Mouse (Mus musculus): ENCODE measurements around the gene Fgfrl1.

Gene Fgfrl1

DNA sequence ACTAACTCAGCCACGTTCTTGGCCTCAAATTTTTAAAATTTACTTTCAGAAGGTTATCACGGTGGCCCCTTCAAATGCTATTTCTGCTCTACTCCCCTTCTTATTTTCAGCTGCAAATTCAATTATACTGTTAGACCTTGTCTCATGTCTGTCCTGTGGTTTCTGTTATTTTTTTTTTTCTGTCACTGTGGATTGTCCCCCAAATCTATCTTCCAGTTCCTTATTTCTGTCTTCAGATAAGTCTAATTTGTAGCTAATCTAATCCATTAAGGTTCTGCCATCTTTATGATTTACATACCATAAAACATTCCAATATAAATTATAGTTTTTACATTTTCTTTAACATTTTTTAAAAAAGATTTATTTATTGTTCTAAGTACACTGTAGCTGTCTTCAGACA is 24.8 kb upstream of the Fgfrl1 start:
- no peak for DNase-seq (ENCODE audit: low read depth, low spot score)

DNA sequence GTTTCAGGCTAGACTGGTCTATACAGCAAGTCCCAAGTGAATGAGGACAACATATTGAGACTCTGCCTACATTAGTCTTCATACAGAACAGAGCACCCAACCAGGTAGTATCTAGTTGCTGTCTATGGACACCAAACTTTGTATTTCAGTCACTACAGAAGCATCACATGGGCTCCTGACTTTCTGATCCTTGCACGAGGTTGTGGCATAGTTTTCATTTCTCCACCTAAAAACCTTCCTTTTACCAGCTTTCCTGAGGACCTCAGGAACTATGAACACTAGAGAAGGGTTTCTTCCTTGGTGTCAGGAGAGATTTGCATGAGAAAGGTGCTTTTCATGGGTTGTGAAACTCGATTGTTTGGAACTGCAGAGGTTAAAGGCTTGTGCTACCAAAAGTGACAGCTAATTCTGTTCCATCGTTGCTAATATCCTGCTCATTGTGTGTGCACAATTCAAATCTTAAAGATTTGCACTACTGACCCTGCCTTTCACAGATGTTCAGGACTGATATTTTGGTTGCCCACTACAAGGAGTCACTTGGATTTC is 23.7 kb upstream of the Fgfrl1 start:
- no peak for DNase-seq (ENCODE audit: low read depth, low spot score)

DNA sequence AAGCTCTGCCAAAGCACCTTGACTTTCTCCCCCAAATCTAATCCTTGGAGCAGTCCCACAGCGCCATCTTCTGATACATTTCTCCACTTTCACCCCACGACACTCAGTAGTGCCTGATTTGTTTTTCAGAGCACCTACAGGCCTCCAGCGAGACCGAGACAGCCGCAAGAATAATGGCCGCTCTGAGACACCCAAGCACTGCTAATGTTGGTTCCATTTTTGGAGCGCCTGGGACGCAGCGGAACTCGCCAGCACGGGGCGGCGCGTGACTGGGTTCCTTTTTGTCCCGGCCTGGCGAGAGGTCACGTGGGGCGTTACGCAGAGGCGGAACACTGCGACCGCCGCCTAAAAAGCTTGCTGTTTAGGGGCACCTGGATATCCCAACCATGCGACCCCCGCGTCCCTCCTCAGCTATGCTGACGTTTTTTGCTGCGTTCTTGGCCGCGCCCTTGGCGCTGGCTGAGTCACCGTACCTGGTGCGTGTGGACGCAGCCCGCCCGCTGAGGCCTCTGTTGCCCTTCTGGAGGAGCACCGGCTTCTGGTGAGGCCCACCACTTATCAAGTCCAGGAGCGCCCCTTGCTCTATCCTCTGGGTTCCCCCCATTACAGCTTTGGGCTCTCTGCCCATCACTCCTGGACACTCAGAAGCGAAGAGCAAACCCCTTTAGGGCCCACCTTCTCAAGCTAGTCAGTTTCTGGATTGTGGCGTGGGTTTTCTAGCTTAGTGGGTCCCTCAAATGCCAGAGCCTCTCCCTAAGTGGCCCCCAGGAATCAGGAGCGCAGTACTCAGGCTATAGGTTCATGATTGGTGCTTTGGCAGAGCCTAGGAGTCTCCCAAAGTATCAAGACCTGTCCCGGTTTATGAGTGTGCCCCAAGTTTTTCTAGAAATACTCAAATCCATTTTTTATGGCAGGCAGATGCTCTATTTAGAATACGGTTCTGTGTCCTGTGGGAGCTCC is 22.9 kb upstream of the Fgfrl1 start, which contains the start of gene Dgkq:
TSS of gene Dgkq (minus strand) at position 696 of the 960 bp plus-strand sequence.
- peak; percentile 95 for DNase-seq (ENCODE audit: low read depth, low spot score)

DNA sequence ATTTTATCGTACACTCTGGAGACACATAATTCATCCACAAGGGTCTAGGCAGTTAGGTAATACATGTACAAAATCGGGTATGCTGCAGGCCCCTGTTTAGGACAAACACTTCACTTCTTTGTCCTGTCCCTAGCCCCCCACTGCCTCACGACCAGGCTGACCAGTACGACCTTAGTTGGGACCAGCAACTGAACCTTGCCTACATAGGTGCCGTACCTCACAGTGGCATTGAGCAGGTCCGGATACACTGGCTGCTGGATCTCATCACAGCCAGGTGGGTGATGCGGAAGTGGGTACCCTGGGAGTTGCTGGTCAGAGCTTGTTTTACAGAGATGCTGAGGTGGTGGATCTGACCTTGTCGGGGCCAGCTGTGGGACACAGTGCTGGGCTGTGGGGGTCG is 22.2 kb upstream of the Fgfrl1 start:
- DNase-seq (ENCODE audit: low read depth, low spot score): no peak

DNA sequence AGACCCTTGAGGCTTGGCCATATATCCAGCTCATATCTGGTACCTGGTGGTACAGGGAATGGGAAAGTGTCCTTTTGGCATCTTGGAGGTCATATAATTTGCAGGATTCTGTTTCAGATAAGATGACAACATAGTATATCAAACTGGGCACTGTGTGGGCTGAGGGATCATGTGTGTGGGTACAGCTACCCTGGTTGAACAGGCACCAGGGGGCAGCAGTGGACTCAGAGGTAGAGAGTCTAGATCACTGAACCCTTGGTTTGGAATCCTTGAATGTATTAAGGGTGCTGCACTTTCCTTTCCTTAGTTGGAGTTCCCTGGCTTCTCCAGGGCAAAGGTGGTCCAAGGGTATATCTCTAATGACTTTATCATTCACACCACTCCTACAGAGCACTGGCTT is 21.4 kb upstream of the Fgfrl1 start:
- peak; percentile 69 for DNase-seq (ENCODE audit: low read depth, low spot score)

DNA sequence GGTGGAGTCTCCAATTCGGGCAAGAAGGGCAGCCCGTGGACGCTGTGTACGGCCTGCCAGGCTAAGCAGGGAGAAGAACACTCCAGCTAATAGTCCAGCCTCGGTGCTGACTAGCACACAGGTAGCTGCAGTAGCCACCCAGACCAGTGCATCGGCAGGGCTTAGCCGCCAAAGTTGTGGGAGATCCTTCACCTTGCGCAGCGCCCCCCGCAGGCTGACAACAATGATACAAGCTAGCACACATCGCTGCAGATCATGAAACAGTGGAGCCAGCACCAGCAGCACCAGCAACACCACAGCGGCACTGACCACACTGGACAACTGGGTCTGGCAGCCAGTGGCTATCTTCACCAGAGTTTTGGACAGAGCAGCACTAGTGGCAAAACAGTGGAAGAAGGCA is 20.4 kb upstream of the Fgfrl1 start:
- no peak for DNase-seq (ENCODE audit: low read depth, low spot score)

DNA sequence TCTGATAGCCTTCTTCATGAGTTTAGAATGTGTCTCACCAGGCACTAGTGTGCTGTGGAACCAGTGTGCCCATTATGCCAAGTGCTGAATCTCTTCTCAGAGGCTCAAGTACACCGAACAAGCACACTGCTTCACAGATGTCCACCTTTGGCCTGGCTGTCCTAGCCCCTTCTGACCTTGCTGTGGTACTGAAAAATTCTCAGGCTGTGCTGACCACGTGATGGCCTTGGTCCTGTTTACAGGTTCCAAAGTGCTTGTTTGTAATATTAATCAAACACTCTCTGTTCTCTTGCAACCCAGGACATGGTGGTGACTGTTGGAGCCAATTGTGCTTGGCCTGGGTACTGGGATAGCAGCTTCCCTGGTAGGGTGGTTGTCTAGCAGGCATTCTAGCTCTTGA is 17.6 kb upstream of the Fgfrl1 start:
- no peak for DNase-seq (ENCODE audit: low read depth, low spot score)

DNA sequence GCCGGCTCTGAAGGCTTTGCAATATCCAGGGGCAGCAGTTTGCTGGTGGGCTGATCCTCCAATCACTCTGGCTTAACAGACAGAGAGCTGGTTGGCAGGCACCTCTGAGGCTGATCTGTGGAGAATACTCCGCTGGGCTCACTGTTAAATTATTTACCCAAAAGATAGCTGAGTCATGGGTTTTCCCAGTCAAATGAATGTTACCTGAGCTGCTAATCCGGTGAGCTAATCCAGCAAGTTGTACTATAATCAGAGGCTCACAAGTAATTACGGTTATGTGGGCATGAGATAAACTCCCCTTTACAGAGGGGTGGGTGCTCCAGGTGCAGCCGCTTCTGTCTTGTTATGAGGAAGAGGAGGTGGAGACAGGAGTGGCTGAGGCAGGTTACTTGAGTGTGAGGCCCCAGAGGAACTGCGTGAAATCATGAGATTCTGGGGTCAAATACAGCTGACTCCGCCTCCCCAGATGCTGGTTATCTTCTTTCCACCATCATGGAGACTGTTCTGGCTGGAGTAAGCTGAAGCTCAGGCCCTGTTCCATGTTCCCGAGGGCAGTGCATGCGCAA is 16.8 kb upstream of the Fgfrl1 start, which contains the start of gene Slc26a1:
TSS of gene Slc26a1 (minus strand) at position 319 of the 566 bp plus-strand sequence.
- no peak for DNase-seq (ENCODE audit: low read depth, low spot score)

DNA sequence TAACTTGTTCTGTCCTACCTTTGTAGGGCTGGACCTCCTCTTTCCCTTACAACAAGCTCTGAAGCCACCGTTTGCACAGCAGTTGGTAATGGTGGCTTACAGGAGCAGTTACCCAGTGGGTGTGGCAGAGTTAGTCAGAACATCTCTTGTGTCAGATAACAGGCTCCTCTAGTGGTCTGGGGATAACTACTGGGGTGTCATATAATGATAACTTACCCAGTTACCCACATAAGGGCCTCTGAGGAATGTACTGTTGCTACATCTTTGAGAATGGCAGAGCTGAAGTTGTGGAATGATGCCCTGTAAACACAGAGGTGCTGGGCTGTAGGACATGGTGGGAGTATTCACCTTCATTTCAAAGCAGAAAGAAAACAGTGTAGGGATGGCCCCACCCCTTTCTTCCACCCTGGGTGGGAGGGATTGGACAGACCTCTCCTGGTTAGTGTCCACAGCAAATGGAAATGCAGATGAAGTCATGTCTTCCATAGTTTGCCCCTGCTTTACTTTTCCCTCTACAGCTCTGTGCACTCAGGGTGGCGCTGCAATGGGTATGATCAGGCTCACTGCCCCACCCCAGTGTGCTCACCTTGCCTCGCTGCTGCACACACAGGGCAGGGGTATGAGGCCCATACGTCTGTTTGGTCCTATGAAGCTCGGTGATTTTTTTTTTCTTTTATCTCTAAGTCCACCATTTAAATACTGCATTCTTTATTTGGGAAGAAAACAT is 15.2 kb upstream of the Fgfrl1 start:
- DNase-seq (ENCODE audit: low read depth, low spot score): peak; percentile 66

DNA sequence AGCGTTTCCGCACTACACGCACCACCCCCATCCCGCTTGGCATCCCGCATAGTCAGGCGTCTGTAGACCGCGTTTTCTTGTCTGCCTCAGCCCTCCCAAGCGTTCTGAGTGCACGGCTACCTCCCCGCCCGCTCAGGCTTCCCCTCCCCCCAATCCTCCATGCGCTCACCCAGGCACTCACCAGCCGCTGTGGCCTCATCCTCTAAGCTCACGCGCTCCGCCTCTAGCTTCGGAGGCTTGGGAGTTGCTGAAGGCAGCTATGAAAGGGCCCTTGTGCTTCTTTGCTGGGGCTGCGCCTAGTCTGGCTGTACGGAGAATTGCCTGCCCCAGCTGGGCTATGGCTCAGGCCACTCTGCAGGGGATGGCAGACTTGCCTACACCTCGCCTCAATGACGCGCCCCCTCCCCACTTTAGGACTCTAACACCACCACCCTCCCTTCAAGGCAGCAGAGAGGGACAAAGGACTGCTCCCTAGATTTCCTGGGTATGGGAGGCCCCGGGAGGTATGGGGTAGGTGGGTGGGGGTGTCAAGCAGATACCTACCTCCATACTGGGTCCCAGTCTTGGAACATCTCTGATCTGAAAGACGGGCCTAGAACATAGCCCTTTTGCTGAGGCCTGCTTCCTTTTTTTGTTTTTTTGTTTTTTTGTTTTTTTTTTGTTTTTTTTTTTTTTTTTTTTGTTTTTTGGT is 14.4 kb upstream of the Fgfrl1 start:
- DNase-seq (ENCODE audit: low read depth, low spot score): peak; percentile 95

DNA sequence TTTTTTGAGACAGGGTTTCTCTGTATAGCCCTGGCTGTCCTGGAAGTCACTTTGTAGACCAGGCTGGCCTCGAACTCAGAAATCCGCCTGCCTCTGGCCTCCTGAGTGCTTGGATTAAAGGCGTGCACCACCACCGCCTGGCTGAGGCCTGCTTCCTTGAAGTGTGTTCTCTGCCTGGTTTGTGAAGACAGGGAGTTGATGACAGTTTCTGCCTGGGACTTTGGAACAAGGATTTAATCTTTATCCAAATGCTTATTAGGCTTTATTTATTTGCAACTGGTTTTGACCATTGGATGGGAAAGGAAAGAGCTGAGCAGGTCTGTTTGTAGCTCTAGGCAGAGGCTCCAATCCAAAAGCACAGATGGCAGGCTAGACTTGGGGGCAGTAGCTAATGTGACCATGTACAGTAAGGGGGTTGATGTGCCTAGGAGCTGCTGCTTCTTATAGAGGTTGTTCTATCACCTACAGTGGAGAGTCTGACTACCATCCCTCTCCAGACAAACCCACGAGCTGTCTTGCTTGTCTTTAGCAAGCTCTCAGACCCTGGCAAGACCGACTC is 13.8 kb upstream of the Fgfrl1 start:
- peak; percentile 58 for DNase-seq (ENCODE audit: low read depth, low spot score)

DNA sequence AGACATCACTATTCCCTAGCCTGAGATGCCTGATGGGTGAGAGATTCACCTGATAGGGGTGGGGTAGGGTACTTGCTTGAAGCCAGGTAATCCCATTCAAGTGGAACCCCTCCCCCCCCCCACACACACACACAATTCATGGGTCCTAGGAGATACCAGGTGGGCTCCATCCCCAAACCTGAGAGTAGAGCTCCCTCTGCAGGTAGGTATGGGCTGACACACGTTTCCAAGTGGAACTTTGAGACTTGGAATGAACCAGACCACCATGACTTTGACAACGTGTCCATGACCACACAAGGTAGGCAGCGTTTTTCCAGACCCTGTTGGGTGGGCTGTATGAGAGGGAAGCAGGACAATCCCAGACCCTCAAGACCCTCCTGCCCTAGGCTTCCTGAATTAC is 12.3 kb upstream of the Fgfrl1 start:
- DNase-seq (ENCODE audit: low read depth, low spot score): no peak

DNA sequence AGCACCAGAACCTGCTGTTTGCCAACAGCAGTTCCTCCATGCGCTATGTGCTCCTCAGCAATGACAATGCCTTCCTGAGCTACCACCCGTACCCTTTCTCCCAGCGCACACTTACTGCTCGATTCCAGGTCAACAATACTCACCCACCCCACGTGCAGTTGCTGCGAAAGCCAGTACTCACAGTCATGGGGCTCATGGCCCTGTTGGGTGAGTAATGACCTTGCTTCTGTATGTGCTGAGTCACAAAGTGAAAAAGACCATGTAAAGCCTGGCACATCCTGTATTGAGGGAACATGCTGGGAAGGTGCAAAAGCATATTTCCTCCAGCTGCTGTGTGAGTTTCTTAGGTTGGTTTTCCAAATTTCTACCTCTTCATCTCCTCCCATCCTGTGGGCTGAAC is 11.3 kb upstream of the Fgfrl1 start:
- peak; percentile 41 for DNase-seq (ENCODE audit: low read depth, low spot score)

DNA sequence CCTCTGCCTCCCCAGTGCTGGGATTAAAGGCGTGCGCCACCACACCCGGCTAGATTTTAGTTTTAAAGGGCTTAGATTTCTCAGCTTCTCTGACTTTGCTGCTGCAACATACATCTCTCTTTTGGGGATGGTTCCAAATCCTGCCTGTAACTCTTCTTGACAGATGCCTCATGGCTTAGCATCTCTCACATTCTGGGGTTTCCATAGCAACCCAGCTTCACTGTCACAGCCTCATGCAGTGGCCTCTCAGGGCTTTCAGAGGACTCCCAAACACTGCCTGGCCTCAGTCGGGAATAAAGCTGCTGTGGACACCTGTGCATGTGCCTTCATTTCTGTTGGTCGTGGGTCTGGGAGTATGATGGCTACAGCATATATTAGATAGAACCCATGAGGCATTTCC is 3.1 kb upstream of the Fgfrl1 start:
- DNase-seq (ENCODE audit: low read depth, low spot score): peak; percentile 61

DNA sequence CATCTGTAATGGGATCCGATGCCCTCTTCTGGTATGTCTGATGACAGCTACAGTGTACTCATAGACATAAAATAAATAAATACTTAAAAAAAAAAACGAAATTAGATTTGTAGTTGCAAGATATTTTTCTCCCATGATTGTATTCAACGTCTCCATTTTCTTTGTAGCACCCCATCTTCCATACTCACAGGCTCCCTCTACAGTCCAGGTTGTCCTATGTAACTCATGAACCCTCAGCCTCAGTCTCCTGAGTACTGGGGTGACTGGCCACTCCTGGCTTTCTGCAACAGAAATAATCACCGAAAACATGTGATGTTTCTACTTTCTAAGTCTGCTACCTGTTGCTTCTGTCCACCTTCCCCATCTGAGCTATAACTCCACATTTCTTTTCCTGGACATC is 1.0 kb upstream of the Fgfrl1 start:
- no peak for DNase-seq (ENCODE audit: low read depth, low spot score)

DNA sequence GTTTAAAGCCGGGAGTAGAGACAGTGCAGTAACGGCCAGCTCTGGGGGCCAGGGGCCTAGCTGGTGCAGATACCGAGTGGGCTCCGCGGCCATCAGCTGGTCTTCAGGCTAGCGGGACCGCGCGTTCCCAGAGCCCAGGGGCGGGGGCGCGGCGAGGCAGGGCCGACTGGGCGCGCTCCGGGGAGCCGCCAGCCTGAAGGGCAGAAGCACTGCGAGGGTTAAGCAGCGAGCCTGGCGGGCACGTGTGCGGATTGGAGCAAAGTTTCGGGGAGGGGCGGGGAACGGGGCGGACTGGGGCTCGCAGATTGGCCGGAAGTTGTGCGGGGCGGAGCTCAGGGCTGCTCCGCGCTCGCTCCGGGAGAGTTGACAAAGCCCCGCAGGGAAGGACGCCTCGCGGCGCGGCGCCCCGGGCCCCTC is 1.7 kb downstream of the Fgfrl1 start:
- peak; percentile 89 for DNase-seq (ENCODE audit: low read depth, low spot score)

DNA sequence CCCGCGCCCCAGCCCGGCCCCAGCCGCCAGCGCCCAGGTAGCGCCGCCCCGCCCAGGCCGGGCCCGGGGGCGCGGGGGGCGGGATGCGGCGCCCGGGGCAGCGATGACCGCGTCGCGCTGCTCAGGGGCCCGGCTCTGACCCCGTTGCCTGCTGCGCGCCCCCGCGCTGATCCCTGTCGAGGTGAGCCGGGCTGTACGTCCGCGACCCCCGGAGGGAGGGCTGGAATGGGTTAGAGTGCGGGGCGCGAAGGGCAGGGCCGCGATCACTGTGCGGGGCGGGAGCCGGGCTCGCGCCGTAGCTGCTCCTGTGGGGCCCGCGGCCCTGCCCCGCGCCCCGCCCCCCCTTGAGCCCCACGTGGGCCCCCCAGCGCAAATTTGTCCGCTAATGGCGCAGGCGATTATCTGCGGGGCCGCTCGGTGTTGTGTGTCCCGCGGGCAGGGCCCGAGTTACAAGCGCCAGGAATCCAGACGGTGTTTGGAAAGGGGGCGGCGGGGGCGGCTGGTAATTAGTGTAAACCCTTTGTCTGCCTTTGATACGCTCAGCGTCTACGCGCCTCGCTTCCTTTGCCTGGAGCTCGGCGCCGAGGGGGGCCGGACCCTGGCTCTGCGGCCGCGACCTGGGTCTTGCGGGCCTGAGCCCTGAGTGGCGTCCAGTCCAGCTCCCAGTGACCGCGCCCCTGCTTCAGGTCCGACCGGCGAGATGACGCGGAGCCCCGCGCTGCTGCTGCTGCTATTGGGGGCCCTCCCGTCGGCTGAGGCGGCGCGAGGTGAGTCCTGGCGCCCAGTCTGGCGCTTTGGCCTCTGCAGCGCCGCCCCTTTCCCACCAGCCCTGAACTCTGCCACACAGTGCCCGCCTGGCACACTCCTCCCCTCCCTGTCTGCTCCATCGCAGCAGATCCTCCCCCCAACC is 2.4 kb downstream of the Fgfrl1 start:
- DNase-seq (ENCODE audit: low read depth, low spot score): no peak

DNA sequence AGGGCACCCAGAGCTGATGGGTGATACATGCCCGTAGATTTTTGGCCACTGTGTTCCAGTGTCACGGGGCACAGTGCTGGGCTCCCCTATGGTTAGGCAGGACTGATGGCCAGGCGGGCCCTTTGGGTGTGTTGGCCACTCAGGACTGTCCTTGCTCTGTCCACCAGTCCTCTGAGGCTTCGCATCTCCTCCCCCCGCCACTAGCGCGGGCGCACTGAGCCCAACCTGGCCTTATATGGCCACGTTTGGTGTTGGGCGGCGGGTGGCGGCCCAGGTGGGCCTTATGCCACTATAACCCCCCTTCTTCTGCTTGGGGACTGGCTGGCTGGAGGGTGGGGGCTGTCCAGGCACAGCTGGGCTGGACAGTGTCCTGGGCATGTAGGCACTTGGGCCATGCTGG is 3.7 kb downstream of the Fgfrl1 start:
- no peak for DNase-seq (ENCODE audit: low read depth, low spot score)

DNA sequence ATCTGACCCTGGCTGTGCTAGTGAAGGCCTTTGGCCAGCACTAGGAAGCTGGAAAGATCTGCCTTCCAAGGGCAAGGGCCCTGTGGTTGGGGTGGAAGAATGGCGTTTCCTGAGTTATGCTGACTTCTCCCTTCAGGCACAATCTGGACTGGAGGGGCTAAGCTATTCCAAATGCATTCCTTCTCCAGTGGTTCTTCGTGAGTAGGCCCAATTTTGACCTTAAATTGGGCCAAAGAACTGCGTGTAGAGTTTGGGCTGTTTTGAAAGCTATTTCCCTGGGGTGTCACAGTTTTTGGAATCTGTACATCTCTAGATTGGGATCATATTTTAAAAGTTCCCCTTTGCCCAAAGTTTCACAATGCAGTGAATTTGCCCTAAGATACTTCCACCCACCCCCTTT is 4.4 kb downstream of the Fgfrl1 start:
- DNase-seq (ENCODE audit: low read depth, low spot score): no peak

DNA sequence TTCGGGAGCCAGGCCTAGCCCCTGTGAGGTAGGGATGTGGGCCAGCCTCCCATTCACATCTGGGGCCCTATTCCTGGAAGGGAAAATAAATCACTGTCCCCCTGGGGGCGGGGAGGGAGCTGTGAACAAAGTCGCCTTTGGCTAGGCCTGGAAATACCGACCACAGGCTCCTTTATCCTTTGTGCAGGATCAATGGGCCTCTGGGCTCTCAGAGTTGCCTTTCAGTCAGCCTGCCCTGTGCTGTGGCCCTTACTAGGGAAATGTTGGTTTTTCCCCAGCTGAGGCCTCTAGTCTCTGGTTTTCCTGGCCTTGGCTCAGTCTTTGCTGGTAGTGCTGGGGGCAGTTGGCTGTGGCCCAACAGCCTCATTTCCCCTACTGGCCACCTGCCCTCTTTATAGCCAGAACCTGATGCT is 5.2 kb downstream of the Fgfrl1 start:
- peak; percentile 85 for DNase-seq (ENCODE audit: low read depth, low spot score)
